Mouse (Mus musculus) retina, postnatal 1 day (tissue): ENCODE results near the gene Limd1.

ENCODE experiments used
- DNase-seq: peaks from one replicate; pipeline ENCODE4 v3.0.0-alpha.2; 2012

The Limd1 gene

GRCm38 (mm10) chr9:123484830-123485229 lies 6.3 kb downstream of the Limd1 start:
- no peak for DNase-seq

DNA sequence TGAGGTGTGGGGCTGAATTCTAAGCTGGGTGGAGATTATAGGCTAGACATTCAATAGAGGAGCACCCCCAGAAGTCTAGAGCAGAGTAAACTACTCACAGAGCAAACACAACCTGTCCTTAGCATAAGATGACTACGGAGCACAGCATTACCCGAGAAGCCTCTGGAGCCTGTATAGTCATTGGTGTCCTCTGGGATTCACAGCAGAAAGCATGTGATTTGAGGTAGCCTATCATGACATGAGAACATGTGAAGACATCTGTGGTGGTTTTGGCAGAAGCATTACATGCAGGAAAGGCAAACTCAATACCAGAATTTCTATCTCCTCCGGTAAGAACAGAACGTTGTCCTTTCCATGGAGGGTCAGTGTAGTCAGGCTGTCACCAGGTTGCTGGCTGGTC lies 7.1 kb downstream of the Limd1 start:
- DNase-seq = no peak

GRCm38 (mm10) chr9:123486635-123487034 lies 8.1 kb downstream of the Limd1 start:
- no peak for DNase-seq

DNA sequence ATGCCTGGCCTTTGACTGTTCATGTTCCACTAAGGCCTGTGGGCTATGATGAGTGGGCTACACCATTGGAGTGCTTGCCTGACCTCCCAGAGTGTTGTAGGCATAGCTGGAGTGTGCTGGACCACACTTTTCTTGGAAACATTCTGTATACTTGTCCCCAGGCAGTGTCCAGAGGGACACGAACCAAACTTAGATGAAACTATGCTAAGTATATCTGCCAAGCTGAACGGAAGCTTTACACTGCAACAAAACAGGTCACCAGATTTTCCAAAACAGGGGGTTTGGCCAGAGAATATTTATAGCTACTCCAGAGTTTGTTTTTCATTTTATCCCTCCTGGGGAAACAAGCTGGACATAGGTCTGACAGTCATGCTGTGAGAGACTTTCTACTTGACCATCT lies 10.6 kb downstream of the Limd1 start:
- DNase-seq = no peak

DNA sequence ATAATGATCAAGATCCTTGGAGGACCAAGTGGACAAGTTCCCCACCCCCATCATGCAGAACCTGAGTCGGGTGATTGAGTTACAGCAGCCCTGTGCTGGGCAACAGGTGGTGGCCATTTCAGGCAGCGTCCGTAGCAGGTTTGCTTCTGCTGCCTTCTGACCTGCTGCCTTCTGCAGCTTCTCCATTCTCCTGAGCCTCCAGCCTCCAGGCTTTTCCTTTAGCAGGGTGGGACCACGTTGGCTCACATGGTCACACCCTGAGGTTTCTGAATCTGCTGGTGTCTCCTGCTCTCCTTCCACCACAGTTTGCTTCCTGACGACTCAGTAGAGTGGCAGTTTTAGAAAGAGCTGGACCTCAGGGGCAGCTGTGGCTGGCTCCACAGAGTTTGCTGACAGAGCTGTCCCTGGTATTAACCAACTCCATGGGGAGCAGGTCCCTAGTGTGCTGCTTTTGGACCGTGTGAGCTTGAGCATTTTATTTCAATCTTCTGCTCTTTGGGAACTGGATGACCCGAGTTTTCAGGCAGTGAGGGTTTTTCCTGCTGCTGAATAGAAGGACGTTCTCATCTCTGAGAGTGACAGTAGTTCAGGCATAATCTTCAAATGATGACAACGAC lies 11.3 kb downstream of the Limd1 start:
- DNase-seq = no peak

DNA sequence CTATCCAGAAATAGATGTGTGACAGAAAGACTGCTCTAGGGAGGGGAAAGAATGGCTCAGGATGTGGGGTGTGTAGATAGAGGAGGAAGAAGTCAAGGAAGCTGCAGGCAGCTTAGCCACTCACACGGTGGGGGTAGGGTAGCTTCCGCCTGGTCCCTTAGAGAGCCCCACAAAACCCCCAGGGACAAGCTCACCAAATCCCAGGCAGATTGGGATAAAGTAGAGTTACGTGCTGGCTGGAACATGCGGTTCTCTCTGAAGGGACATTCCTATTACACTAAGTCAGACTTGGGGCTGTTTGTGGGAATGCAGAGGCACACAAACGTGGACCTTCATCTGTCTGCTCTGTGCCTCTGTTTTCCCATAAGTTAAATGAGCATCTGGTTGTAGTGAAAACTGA lies 12.4 kb downstream of the Limd1 start:
- DNase-seq = no peak

- peak; percentile 76 for DNase-seq
Measured at GRCm38 (mm10) chr9:123491917-123492585, 13.5 kb downstream of the Limd1 start.

DNA sequence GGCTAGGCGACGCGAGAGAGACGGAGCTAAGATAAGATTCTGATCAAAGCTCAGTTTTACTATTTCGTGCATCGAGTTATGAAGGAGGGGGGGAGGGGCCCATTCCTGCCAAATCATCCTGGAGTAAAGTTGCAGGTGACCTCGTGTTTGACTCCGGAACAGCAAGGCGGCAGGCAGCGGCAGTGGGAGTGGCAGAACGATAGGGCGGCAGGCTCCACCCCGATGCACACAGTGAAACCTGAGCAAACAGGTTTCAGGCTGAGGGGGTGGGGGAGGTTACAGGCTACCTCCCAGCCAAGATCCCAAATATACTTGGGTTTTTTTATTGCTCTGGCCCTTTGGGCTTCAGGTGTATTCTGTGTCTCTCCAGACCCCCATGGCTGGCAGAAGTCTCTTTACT lies 18.2 kb downstream of the Limd1 start:
- DNase-seq = peak; percentile 8

DNA sequence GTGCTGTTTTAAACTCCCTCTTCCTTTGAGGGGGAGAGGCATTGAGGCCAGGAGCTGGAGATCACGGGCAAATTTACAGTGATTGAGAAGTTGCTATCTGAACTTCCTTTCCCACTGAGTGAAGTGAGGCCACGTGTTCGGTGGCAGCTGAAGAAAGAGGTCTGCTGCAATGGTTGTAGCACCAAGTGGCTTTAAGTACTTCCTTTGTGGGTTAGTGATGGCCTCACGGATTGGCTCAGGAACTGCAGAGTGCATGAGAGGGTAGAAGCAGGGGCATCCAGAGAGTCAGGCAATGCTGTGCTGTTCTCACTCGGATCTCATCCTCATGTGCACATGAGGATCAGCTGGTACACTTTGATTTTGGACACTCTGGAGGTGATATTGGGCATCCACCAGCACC lies 19.4 kb downstream of the Limd1 start:
- no peak for DNase-seq

DNA sequence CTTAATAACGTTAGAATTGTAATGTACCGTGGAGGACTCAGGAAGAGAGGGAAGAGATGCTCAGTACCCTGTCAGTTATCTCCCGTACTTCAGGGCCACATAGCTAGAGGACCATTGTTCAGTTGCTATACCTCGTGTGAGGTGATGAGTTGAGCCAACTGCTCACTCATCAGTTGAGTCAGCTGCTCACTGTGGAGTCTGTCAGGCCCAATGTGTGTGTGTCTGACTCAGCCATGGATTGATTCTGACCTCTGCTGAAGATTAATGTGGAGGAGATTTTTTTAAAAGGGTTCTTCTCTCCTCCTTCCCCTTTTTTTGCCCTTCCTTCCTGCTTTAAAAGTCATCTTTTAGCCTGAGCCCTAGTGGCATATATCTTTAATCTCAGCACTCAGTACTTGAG lies 22.0 kb downstream of the Limd1 start:
- no peak for DNase-seq

DNA sequence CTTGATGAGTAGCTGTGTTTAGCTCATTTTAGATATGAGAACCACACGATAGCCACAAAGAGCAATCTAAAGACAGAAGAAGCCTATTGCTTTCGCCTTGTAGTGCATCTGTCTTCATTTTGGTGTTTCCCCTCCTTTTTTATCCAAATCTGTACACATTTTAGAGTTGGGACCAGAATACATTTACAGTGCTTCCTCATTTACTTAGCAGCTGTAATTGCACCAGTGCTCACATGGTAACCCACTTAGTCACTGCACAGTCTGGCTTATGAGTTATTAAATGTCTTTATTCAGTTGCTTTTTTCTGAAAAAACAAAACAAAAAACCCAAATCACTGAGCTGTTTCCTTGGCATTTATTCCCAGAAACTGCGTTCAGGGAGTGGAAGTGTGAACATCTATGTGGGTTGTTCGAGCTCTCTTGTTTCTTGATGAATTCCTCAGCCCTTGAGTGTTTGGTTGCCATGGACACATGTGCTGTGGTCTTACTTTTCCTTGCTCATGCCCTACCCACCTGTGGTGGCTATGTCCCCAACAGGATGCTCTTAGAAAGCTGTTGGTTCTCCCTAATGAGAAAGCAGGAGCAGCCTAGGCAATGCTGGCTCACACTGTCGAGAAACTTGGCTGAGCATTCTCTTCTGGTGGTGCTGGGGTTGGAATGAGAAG lies 24.8 kb downstream of the Limd1 start:
- DNase-seq = no peak

- peak; percentile 82 for DNase-seq
Measured at GRCm38 (mm10) chr9:123504325-123504724, 25.8 kb downstream of the Limd1 start.

DNA sequence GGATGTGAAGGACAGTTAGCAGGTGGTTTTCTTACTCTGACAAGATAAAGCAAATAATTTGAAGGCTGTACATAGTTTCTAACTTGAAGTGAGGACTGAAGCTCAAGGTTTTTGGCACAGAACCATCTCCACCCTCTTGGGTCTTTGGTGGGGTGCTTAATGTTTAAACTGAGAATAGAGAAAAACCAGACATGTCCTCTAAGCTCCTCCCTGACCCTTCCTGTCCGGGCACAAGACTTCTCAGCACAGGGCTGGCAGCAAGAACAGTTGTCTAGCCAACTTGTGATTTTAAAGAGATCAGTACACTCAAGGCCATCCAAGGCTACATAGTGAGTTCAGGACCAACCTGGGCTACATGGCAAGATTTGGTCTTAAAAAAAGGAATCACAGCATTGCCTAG lies 27.1 kb downstream of the Limd1 start:
- DNase-seq = no peak

DNA sequence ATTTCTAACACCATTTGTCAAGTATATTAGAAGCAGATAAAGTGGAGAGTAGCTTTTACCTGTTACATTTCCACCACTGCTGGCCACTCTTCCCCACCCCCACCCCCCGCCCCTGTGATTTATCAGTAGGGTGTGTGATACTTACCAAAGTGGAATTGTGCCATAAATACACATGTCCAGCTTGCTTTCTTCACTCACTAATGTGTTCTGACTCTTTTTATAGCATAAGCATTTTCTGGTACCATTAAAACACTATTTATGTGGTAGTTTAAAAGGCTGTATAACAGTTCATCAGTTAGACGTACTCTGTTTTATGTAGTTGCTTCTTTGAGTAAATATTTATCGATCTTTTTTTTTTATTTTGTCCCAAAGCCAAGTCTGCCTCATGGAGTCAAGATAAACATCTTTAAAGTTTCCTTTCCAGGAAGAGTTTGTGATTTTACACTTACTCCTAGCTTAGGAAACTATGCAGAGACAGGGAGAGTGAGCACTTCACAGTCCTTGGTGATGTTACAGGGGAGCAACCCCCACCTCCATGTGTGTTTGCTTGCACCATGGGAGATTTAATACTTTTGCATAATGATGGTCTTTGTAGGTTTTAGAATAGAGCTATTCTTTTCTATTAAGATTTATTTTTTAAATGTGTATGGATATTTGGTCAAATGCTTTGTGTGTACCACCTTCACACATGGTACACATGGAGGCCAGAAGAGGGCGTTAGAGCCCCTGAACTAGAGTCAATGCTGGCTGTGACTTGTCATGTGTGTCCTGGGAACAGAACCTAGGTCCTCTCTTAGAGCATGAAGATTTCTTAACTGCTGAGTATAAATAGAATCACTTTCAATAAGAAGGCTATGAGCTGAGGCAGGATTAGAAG lies 28.0 kb downstream of the Limd1 start:
- DNase-seq = no peak

DNA sequence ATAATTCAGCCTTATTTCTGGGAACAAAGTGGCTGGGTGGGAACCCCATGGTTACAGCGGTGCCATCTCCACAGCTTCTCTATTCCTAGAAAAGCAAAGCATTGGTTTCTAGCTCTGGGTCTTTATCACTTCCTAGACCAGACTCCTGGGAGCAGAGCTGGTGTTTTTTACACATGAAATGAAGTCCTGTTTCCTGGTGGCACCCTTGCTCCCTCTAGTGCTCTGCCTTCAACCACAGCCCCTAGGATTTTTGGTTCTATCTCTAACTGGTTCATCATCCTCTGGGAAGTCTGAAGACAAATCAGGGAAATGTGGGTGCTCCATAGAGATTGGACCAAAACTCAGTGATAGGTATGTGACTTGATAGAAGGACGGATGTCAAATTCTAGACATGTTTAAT lies 28.9 kb downstream of the Limd1 start:
- DNase-seq = no peak

DNA sequence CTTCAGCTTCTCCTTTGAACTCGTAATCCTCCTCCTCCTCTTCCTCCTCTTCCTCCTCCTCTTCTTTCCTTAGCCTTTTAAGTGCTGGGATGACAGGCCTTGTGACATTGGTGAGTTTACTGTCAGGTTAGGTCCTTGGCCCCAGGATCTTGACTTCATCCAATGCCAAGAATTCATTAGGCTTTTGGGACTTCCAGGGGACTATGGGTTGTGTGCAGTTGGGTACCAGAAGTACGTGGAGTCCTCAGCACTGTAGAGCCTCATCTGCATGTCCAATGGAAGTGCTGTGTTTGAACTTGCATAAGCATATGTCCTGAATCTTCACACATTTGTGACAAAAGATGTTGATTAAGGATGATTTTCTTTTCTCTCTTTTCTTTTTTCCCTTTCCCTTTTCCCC lies 30.5 kb downstream of the Limd1 start:
- no peak for DNase-seq

GRCm38 (mm10) chr9:123509638-123510604 lies 31.4 kb downstream of the Limd1 start:
- DNase-seq = no peak

DNA sequence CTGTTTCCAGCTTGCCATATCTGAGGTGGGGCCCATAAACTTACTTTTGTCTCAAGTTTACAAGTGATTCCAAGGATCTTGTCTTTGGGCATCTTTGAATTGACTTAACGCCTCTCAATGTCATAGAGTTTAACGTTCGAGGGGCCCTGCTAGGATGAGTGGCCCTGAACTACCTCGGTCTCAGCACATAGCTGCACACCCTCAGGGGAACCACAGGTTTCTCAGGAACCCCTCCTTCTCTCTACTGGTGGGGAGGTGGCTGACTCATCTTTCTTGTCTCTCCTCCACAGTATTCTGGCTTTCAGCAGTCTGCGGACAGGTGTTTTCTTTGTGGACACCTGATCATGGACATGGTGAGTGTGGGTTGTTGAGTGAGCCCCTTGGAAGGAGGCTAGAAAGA lies 32.4 kb downstream of the Limd1 start:
- no peak for DNase-seq

DNA sequence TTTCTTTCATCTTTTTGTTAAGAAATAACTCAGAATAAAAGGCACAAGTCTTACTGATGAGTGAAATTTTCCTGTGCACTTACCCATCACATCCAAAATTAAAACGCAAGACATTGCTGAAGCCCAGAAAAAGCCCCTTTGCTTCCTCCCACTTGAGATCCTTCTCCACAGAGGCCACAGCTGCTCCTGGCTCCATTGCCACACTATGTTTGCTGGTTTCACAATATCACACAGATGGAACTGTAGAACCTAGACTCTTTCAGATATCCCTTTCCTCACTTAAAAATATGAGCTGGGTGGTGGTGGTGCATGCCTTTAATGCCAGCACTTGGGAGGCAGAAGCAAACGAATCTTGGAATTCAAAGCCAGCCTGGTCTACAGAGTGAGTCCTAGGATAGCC lies 34.0 kb downstream of the Limd1 start:
- DNase-seq = no peak

DNA sequence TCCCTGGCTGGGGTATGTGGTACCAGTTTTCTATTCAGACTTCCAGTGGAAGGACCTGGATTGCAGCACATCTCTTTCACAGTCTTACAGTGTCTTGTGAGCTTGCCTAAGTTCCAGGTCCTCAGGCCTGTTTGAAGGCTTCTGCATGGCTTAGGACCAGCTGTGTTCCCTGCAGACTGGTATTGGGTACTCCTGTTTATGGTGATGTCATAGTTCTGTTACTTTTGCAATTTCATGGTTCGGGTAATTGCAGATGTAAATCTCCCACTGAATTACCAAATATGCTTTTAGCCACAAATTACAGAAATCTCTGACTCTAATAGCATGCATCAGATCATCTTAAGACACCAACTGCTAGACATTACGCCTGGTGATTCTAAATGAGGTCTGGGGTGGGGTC lies 36.6 kb downstream of the Limd1 start:
- DNase-seq = no peak

DNA sequence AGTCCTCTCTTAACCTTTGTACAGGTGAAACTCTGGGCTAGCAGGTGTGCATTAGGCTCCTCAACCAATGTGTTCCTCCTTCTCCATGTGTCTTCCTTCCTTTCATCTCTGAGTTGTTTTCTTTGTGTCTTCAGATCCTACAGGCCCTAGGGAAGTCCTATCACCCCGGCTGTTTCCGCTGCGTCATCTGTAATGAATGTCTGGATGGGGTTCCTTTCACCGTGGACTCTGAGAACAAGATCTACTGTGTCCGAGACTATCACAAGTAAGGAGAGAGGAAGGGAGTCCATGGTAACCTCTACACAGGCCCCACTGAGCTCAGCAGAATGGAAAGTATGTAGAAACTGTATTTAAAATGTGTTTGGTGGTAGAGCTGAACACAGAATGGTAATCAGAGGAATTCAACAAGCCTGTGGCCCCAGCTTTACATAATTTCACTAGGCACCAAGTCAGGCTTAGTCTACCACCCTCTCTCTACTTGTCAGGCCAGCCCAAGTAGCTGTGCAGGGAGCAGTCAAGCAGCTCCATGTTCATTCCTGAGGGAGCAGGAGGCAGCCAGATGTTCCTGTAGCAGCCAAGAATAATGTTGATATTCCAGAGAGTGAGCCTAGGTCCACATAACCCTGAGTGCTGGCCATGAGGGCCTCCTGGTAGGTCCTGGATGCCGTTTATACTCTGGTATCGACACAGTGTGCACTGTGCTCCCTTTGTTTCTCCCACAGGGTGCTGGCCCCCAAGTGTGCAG lies 38.3 kb downstream of the Limd1 start:
- DNase-seq = no peak
